Mouse (Mus musculus) limb, embryonic 14.5 days (tissue): ENCODE measurements at regions not wholly inside any gene's neighbourhood (a gene's known extent, or its start where the extent isn't known, plus 50 kb on each side); places are given as distances from the start of the nearest gene placed in this dataset.

ENCODE experiments used
- ATAC-seq: fragments of 200-750 bp; cut with Nextera tagmentation; 2 replicates; pipeline ENCODE4 v1.8.0; 2017; ENCODE audit warnings: low read depth, moderate number of reproducible peaks, moderate TSS enrichment; ENCODE audit not compliant: low FRiP score
- DNase-seq: peaks from one replicate; pipeline ENCODE4 v3.0.0-alpha.2; 2015; ENCODE audit warnings: low spot score
- H3K27ac ChIP-seq: fragments of 300-500 bp; sonication (generic); replicated peaks from 2 replicates; pipeline ENCODE4 v1.5.1; 2014; ENCODE audit warnings: low read depth, mild to moderate bottlenecking, low read length, moderate library complexity, mixed read lengths
- H3K27me3 ChIP-seq: fragments of 300-500 bp; sonication (generic); 2 replicates; pipeline ENCODE4 v1.6.1; 2014; ENCODE audit warnings: low read length, mixed read lengths; ENCODE audit not compliant: control insufficient read depth, insufficient read depth
- H3K36me3 ChIP-seq: fragments of 300-500 bp; sonication (generic); 2 replicates; pipeline ENCODE4 v1.6.1; 2014; ENCODE audit warnings: mild to moderate bottlenecking, low read length, moderate library complexity, mixed read lengths; ENCODE audit not compliant: control insufficient read depth, insufficient read depth
- H3K4me1 ChIP-seq: fragments of 300-500 bp; sonication (generic); 2 replicates; pipeline ENCODE4 v1.6.1; 2014; ENCODE audit warnings: antibody characterized with exemption, low read length, mixed read lengths; ENCODE audit not compliant: control insufficient read depth, insufficient read depth
- H3K4me2 ChIP-seq: fragments of 300-500 bp; sonication (generic); replicated peaks from 2 replicates; pipeline ENCODE4 v1.6.1; 2014; ENCODE audit warnings: low read depth, mild to moderate bottlenecking, low read length, moderate library complexity; ENCODE audit not compliant: severe bottlenecking
- H3K4me3 ChIP-seq: fragments of 300-500 bp; sonication (generic); replicated peaks from 2 replicates; pipeline ENCODE4 v1.5.1; 2014; ENCODE audit warnings: low read length
- H3K9ac ChIP-seq: fragments of 300-500 bp; sonication (generic); 2 replicates; pipeline ENCODE4 v1.6.1; 2014; ENCODE audit warnings: mild to moderate bottlenecking, low read depth, low read length, moderate library complexity; ENCODE audit not compliant: severe bottlenecking
- H3K9me3 ChIP-seq: fragments of 300-500 bp; sonication (generic); 2 replicates; pipeline ENCODE4 v1.6.1; 2016; ENCODE audit warnings: low read length; ENCODE audit not compliant: control insufficient read depth
- POLR2A ChIP-seq: fragments of 200-500 bp; IDR thresholded peaks from 2 replicates; pipeline ENCODE4 v1.8.0; 2012; ENCODE audit warnings: inconsistent platforms, mild to moderate bottlenecking, moderate library complexity, borderline replicate concordance; ENCODE audit not compliant: insufficient read depth, insufficient read length; ENCODE audit errors: extremely low read depth
- WGBS: fragments of 180-500 bp; shearing (Covaris S2); extraction: QIAGEN DNeasy Blood & Tissue Kit; methylation state at CpG from one replicate; pipeline ENCODE4 v1.1.7; 2014; 5-methylcytosine and 5-hydroxymethylcytosine counted together

GRCm38 (mm10) chr19:26088318-26088717 lies 416.1 kb downstream of the Dmrt2 start:
- Histone ChIP-seq H3K27ac (no peak overlapping the region), H3K9me3 (no peaks in the 10 kb centered on the region), H3K4me1 (no peaks in the 10 kb centered on the region), H3K27me3 (no peaks in the 10 kb centered on the region), H3K4me2 (no peak overlapping the region), H3K36me3 (no peaks in the 10 kb centered on the region), H3K4me3 (no peak overlapping the region), H3K9ac (no peak overlapping the region)
- WGBS, result 79% methylated on average over 3 of the region's 3 CpGs
- no peak for DNase-seq
- ATAC-seq, result no peak
- TF ChIP-seq POLR2A, result no peak

DNA sequence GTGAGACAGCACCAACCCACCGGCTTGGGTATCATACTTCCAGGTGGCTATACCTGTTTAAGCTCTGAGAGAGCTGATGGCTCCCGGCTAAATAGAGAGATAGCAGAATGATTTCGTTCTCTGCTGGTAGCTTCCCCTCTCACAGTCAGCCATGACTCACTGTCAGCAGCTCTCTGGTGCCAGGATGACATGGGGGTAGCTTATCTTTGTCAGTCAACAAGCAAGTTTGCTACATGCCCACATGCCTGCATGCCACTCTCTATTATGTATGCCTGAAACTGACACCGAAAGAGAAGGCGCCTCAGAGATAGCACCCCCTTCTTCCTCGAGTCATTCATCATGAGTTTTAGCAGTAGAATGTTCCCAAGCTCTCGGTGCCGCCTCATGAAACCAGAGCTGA lies 419.2 kb downstream of the Dmrt2 start:
- H3K9ac ChIP-seq, result no peak overlapping the region
- no peak overlapping the region for H3K4me3 ChIP-seq
- no peak overlapping the region for H3K27ac ChIP-seq
- ATAC-seq (no peak), DNase-seq (no peak)
- H3K4me2 ChIP-seq, result no peak overlapping the region
- H3K36me3 ChIP-seq, result no peaks in the 10 kb centered on the region
- H3K27me3 ChIP-seq, result no peaks in the 10 kb centered on the region
- TF ChIP-seq POLR2A, result no peak
- H3K9me3 ChIP-seq, result no peaks in the 10 kb centered on the region
- 74% methylated on average over 8 of the region's 8 CpGs for WGBS
- H3K4me1 ChIP-seq, result no peaks in the 10 kb centered on the region

- TF ChIP-seq POLR2A, result no peak
- no peak overlapping the region for H3K27ac ChIP-seq
- 96% methylated on average over 1 of the region's 1 CpGs for WGBS
- no peak for ATAC-seq
- no peak overlapping the region for H3K4me2 ChIP-seq
- no peaks in the 10 kb centered on the region for H3K36me3 ChIP-seq
- H3K9ac ChIP-seq, result no peak overlapping the region
- DNase-seq, result no peak
- H3K4me3 ChIP-seq, result no peak overlapping the region
- H3K27me3 ChIP-seq, result no peaks in the 10 kb centered on the region
- no peaks in the 10 kb centered on the region for H3K4me1 ChIP-seq
- H3K9me3 ChIP-seq, result no peaks in the 10 kb centered on the region
Observed at GRCm38 (mm10) chr19:26093844-26094243, 421.6 kb downstream of the Dmrt2 start.

GRCm38 (mm10) chr19:26114326-26114725 lies 442.1 kb downstream of the Dmrt2 start:
- Histone ChIP-seq H3K9ac (no peak overlapping the region), H3K4me3 (no peak overlapping the region), H3K9me3 (no peaks in the 10 kb centered on the region), H3K4me2 (no peak overlapping the region), H3K36me3 (no peaks in the 10 kb centered on the region), H3K27ac (no peak overlapping the region), H3K4me1 (no peaks in the 10 kb centered on the region), H3K27me3 (no peaks in the 10 kb centered on the region)
- 88% methylated on average over 6 of the region's 6 CpGs for WGBS
- no peak for TF ChIP-seq POLR2A
- DNase-seq (no peak), ATAC-seq (no peak)

DNA sequence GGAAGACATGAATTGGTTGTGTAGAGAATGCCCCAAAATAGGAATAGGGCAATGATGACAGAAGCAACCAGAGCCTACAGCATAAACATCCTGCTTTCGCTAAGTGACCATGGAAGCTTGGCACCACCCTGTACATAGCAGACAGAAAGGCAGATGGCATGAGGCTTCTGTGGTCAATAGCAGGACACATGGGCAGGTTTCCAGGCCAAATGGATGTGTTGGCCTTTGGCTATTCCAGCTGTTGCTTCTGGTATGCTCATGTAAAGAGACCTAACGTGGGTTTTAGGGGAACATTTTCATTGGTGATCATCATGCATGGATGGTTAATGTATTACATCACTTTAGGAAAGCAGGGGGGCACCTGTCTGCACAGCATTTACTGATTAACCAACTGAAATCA lies 456.2 kb downstream of the Dmrt2 start:
- TF ChIP-seq POLR2A, result no peak
- Histone ChIP-seq H3K27me3 (no peaks in the 10 kb centered on the region), H3K9ac (no peak overlapping the region), H3K4me1 (no peaks in the 10 kb centered on the region), H3K27ac (no peak overlapping the region), H3K4me2 (no peak overlapping the region), H3K36me3 (no peaks in the 10 kb centered on the region), H3K9me3 (no peaks in the 10 kb centered on the region), H3K4me3 (no peak overlapping the region)
- peak; percentile 24 for DNase-seq
- WGBS, result 65% methylated on average over 2 of the region's 2 CpGs
- ATAC-seq, result no peak

DNA sequence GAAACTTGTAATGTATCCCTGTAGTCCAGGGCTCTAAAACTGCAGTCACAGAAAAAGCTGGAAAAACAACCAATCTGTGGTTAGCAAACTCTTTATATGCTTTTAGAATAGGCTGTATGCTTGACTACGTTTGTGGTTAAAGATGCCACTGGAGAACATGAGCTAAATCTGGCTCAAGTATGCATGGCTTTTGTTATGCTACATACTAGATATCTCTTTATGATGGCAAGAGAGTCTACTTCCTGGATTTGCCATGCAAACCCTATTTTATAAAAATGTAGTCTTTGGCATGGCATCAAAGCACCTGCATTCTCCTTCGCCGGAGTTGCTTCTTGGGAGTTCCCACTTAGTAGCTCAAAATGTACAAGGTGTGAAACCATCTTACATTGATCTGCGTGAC lies 462.2 kb downstream of the Dmrt2 start:
- H3K9me3 ChIP-seq, result no peaks in the 10 kb centered on the region
- no peak for TF ChIP-seq POLR2A
- no peaks in the 10 kb centered on the region for H3K36me3 ChIP-seq
- H3K4me2 ChIP-seq, result no peak overlapping the region
- DNase-seq, result no peak
- H3K4me1 ChIP-seq, result 0 out of 2 replicates have a peak, but pooled peaks cover 5% of the 10 kb centered on the region
- no peak overlapping the region for H3K4me3 ChIP-seq
- H3K9ac ChIP-seq, result no peak overlapping the region
- 83% methylated on average over 4 of the region's 4 CpGs for WGBS
- H3K27me3 ChIP-seq, result no peaks in the 10 kb centered on the region
- no peak overlapping the region for H3K27ac ChIP-seq
- no peak for ATAC-seq
